Mouse (Mus musculus): ENCODE results near the gene Tspan14. TPM values are rescaled to one million over a fixed set of nuclear protein-coding genes. Genes with fewer than 3 reads are reported as not detected.

The Tspan14 gene
- polyA plus RNA-seq (2012; ENCODE audit: insufficient read depth, low replicate concordance), result 20.9 and 22.8 TPM in 2 replicates

DNA sequence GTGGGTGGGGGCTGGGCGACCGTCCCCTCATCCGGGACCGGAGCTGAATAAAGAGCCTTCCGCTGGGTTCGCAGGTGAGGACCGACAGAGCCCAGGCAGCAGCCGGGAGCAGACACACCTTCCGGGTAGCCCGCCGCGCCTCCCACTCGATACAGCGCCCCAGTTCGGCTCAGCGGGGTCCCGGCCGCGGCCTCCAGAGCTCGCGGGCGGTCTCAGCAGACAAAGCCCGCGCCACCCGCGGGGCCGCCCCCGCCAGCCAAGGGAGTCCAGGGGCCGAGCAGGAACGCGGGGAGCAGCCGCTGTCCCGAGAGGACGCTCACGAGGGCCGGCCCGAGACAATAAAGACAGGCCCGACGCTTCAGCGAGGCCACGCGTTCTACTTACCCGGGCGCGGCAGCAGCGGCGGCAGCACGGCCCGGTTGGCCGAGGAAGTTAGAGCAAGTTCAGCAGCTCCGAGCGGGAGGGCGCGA lies at the start of gene Tspan14:
TSS of gene Tspan14 (minus strand) at position 416 of the 470 bp plus-strand sequence.
- peak within 1 kb of the TSS; percentile 99 for H3K4me3 ChIP-seq (replicated peaks)
- no peaks in the 10 kb centered on the region for H3K9me3 ChIP-seq
- H3K36me3 ChIP-seq (replicated peaks; ENCODE audit: low read length), result peaks cover 16% of the 10 kb centered on the region
- TF ChIP-seq GATA1 (IDR thresholded peaks at IDR 0.05; ENCODE audit: borderline replicate concordance, low read length) (no peak), FLI1 (IDR thresholded peaks at IDR 0.05; ENCODE audit: low read length) (no peak)
- no peaks in the 10 kb centered on the region for H3K27me3 ChIP-seq (replicated peaks)
- H3K4me1 ChIP-seq, result peaks cover 80% of the 10 kb centered on the region

DNA sequence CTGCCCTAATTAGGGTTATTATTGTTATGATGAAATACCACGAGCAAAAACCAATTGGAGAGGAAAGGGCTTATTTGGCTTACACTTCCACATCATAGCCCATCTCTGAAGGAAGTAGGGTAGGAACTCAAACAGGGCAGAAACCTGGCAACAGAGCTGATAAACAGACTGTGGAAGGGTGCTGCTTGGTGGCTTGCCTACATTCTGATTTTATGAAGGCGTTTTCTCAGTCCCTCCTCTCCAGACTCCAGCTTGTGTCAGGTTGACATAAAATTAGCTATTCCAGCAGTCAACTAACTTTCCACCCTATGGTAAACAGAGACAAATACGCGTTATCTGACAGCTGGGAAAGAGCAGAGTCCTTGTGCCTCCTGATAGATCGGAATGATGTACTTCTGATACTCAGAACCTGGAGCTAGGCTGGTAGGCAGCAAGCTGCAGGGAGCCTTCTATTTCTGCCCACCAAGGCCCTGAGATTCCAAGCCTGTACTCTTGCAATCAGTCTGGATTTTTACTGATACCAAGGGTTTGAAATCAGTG lies 48.2 kb upstream of the Tspan14 start:
- H3K36me3 ChIP-seq (replicated peaks; ENCODE audit: low read length), result peaks cover 3% of the 10 kb centered on the region
- H3K4me3 ChIP-seq (replicated peaks), result no peak overlapping the region
- H3K4me1 ChIP-seq, result peaks cover 39% of the 10 kb centered on the region
- no peaks in the 10 kb centered on the region for H3K9me3 ChIP-seq
- TF ChIP-seq GATA1 (IDR thresholded peaks at IDR 0.05; ENCODE audit: borderline replicate concordance, low read length), result no peak
- no peak for TF ChIP-seq FLI1 (IDR thresholded peaks at IDR 0.05; ENCODE audit: low read length)
- H3K27me3 ChIP-seq (replicated peaks), result no peaks in the 10 kb centered on the region

DNA sequence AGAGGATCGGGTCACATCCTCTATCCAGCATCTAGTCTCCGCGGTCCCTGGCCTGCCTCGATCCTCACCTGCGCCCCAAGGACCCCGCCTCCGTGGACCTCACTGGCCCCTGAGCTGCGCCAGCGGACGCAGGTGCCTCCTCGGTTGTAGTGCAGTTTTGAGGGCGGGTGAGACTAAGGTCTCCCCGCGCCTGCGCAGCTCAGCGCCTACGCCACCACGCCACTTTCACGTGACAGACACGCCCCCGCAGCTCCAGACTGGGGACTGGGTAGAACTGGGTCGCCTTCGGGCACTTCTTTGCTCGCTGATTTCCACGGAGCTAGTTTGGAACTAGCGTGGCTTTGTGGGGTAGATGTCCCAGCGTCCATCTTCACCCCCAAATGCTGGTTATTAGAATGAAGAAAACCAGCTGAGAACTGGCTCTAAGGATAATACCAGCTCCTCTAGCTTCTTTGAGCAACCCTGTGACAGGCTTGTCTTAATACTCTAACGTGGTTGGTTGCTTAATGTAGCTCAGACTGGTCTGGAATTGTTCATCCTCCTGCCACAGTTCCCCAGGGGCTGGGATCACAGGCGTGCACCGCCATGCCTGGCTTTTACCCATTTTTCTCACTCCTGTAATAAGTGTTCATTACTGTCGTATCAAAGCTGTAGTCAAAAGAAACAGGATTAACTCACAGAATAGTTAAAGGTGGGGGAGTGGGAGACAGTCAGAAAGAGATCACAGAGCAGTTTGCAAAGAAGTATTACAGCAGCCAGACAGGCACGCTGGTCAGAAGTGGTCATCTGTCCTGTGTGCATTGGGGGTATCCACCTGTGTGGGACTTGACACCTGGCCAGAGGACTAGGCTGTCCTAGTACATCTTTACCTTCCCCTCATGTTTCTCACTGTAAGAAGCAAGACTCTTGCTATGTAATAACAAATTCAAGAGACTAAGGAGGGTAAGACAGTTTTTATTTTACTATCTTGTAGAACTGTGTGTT lies 47.3 kb upstream of the Tspan14 start, which contains the start of gene Fam213a:
TSS of gene Fam213a (minus strand) at position 159 of the 984 bp plus-strand sequence.
- H3K27me3 ChIP-seq (replicated peaks), result no peaks in the 10 kb centered on the region
- peak within 1 kb of the TSS; percentile 96 for H3K4me3 ChIP-seq (replicated peaks)
- H3K4me1 ChIP-seq, result peaks cover 39% of the 10 kb centered on the region

DNA sequence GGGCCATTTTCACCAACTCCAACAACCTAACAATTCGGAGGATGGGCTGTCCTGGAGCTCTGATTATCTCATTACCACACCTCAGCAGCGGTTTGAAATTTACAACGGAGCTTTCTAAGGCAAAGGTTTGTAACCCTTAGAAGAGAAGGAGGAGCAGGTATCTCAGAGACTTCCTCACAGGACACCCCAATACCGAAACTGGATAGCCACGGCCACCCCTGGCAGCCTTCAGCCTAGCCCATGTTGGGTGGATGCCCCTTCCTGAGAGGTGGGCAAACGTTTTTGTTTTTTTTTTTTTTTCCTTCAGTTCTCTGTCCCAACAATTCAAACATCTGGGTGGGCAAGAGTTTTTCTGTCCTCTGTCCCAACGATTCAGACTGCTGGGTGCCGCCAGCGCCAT lies 46.5 kb upstream of the Tspan14 start:
- no peak for TF ChIP-seq GATA1 (IDR thresholded peaks at IDR 0.05; ENCODE audit: borderline replicate concordance, low read length)
- TF ChIP-seq FLI1 (IDR thresholded peaks at IDR 0.05; ENCODE audit: low read length), result no peak
- H3K9me3 ChIP-seq, result no peaks in the 10 kb centered on the region
- peaks cover 6% of the 10 kb centered on the region for H3K36me3 ChIP-seq (replicated peaks; ENCODE audit: low read length)
- H3K27me3 ChIP-seq (replicated peaks), result no peaks in the 10 kb centered on the region
- peak overlapping the region; percentile 96 for H3K4me3 ChIP-seq (replicated peaks)
- peaks cover 37% of the 10 kb centered on the region for H3K4me1 ChIP-seq

More for the DNA sequence above, 47.3 kb upstream of the Tspan14 start, which contains the start of gene Fam213a:
- Histone ChIP-seq H3K36me3 (replicated peaks; ENCODE audit: low read length) (peaks cover 3% of the 10 kb centered on the region), H3K9me3 (no peaks in the 10 kb centered on the region)
- no peak for TF ChIP-seq GATA1 (IDR thresholded peaks at IDR 0.05; ENCODE audit: borderline replicate concordance, low read length)
- TF ChIP-seq FLI1 (IDR thresholded peaks at IDR 0.05; ENCODE audit: low read length), result no peak

DNA sequence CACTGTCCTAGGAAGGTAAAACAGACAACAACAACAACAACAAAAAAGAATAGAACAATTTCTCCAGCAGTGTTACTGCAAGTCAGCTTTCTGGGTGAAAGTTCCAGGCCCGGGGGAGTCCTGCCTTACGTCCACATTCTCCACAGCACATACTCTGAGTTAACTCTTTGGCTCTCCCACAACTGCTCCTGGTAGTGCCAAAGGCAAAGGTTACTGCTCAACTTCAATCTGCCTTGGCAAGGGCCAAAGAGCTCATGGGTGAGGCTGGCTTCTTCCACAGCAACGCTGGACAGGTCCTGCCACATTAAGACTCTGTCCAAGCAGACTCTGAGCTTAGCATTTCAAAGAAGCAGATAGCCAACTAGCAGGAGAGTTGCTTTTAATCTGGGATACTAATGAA lies 45.3 kb upstream of the Tspan14 start:
- Histone ChIP-seq H3K9me3 (no peaks in the 10 kb centered on the region), H3K36me3 (replicated peaks; ENCODE audit: low read length) (peaks cover 6% of the 10 kb centered on the region), H3K4me1 (peaks cover 35% of the 10 kb centered on the region), H3K27me3 (replicated peaks) (no peaks in the 10 kb centered on the region), H3K4me3 (replicated peaks) (no peak overlapping the region)
- TF ChIP-seq FLI1 (IDR thresholded peaks at IDR 0.05; ENCODE audit: low read length), result no peak
- no peak for TF ChIP-seq GATA1 (IDR thresholded peaks at IDR 0.05; ENCODE audit: borderline replicate concordance, low read length)

DNA sequence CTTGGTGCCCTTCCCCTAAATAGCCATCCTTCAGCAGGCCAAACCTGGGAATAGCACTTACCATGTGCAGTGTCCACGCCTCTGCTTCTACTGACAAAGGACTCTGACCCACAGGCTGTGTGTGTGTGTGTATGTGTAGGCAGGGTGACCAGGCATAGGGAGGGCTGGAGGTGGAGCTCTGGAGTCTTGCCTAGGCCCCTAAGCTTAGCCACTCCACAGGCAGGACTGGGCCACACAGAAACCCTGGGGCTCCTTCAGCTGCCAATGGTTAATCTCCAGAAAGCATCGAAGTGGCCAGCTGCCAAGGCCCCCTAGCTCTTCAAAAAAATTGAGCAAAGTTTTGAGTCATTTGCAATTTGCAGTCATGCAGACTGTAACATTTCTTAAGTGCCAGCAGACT lies 41.5 kb upstream of the Tspan14 start:
- Histone ChIP-seq H3K27me3 (replicated peaks) (no peaks in the 10 kb centered on the region), H3K4me3 (replicated peaks) (no peak overlapping the region), H3K36me3 (replicated peaks; ENCODE audit: low read length) (peaks cover 15% of the 10 kb centered on the region), H3K9me3 (no peaks in the 10 kb centered on the region), H3K4me1 (peaks cover 35% of the 10 kb centered on the region)
- no peak for TF ChIP-seq FLI1 (IDR thresholded peaks at IDR 0.05; ENCODE audit: low read length)
- no peak for TF ChIP-seq GATA1 (IDR thresholded peaks at IDR 0.05; ENCODE audit: borderline replicate concordance, low read length)

DNA sequence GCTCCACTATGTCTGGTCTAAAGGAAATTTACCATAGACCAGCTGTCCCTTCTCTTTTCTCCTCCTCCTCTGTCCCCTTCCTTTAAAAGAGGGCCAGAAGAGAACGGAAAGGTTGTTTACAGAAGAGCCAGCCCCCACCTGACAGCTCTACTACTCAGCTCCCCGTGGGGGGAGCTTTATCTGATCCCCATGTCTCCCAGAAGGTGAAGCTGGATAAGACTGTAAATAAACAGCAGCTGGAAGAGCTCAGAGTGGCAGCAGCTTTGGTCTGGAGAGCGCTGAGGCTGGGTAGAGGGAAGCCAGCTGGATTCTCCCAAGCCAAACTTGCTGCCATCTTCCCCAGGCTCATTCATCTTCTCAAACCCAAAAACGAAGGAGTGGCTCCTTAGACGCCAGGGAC lies 41.0 kb upstream of the Tspan14 start:
- H3K9me3 ChIP-seq, result no peaks in the 10 kb centered on the region
- no peak for TF ChIP-seq GATA1 (IDR thresholded peaks at IDR 0.05; ENCODE audit: borderline replicate concordance, low read length)
- TF ChIP-seq FLI1 (IDR thresholded peaks at IDR 0.05; ENCODE audit: low read length), result no peak
- no peak overlapping the region for H3K4me3 ChIP-seq (replicated peaks)
- no peaks in the 10 kb centered on the region for H3K27me3 ChIP-seq (replicated peaks)
- H3K4me1 ChIP-seq, result peaks cover 33% of the 10 kb centered on the region
- H3K36me3 ChIP-seq (replicated peaks; ENCODE audit: low read length), result peaks cover 17% of the 10 kb centered on the region

DNA sequence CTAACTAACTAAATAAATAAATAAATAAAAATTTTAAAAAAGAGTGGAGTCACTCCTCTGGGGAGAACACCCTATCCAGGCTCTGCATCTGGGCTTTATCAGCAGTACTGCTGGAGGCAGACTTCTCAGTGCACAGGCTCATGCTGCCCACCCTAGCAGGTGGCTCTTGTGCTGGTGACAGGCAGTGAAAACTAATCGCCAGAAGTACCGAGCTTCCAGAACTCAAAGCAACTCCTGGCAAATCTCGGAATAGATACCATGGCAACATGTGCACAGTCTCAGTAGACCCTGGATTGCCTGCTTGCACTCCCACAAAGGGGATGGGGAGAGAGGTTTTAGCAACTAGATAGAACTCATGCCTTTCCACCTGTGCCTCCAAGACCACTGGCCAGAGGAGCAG lies 40.3 kb upstream of the Tspan14 start:
- no peak overlapping the region for H3K4me3 ChIP-seq (replicated peaks)
- H3K4me1 ChIP-seq, result peaks cover 33% of the 10 kb centered on the region
- peaks cover 25% of the 10 kb centered on the region for H3K36me3 ChIP-seq (replicated peaks; ENCODE audit: low read length)
- no peaks in the 10 kb centered on the region for H3K27me3 ChIP-seq (replicated peaks)
- TF ChIP-seq FLI1 (IDR thresholded peaks at IDR 0.05; ENCODE audit: low read length), result no peak
- no peak for TF ChIP-seq GATA1 (IDR thresholded peaks at IDR 0.05; ENCODE audit: borderline replicate concordance, low read length)
- H3K9me3 ChIP-seq, result no peaks in the 10 kb centered on the region

DNA sequence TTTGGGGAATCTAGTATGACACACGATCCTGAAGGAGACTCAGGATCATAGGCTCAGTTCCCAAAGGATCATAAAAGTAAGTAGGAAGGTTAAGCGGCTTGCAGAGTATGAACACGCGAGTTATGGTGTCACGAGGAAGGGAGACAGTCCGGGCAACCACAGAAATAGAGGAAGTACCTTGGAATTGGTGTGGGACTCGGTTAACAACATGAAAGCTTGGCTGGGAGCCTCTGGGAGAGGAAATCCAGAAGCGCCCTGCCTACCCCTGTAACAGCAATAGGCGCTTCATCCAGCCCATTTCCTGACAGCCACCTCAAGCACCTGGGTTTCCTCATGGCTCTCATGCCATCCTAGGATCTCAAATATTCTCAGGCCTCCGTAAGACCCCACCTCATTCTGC lies 39.7 kb upstream of the Tspan14 start:
- H3K9me3 ChIP-seq, result no peaks in the 10 kb centered on the region
- TF ChIP-seq GATA1 (IDR thresholded peaks at IDR 0.05; ENCODE audit: borderline replicate concordance, low read length) (no peak), FLI1 (IDR thresholded peaks at IDR 0.05; ENCODE audit: low read length) (no peak)
- H3K4me3 ChIP-seq (replicated peaks), result no peak overlapping the region
- H3K36me3 ChIP-seq (replicated peaks; ENCODE audit: low read length), result peaks cover 31% of the 10 kb centered on the region
- H3K4me1 ChIP-seq, result peaks cover 33% of the 10 kb centered on the region
- H3K27me3 ChIP-seq (replicated peaks), result no peaks in the 10 kb centered on the region

DNA sequence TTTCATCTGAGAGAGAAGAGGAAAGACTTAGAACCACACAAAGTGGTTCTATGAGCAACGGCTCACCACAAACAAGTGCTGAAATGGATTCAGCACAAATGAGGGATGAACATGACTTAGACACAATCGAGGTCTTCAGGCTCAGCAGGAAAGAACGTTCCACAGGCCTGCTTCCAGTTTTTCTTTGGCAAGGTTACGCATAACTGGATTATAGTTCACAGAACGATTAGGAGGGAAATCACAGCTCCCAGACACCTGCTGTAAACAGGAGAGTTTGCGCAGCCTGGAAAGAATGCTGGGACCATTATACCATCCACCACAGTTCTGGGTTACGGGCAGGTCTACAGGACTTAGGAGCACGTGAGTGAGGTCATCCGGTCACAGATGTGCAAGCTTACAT lies 39.1 kb upstream of the Tspan14 start:
- Histone ChIP-seq H3K9me3 (no peaks in the 10 kb centered on the region), H3K4me3 (replicated peaks) (no peak overlapping the region), H3K27me3 (replicated peaks) (no peaks in the 10 kb centered on the region), H3K4me1 (peaks cover 33% of the 10 kb centered on the region), H3K36me3 (replicated peaks; ENCODE audit: low read length) (peaks cover 33% of the 10 kb centered on the region)
- no peak for TF ChIP-seq FLI1 (IDR thresholded peaks at IDR 0.05; ENCODE audit: low read length)
- TF ChIP-seq GATA1 (IDR thresholded peaks at IDR 0.05; ENCODE audit: borderline replicate concordance, low read length), result no peak

All from megakaryocyte, embryonic 14.5 days (primary cell).